Mouse (Mus musculus): ENCODE measurements around the gene Srl. TPM values are rescaled to one million over a fixed set of nuclear protein-coding genes. Genes with fewer than 3 reads are reported as not detected.

The Srl gene
- polyA plus RNA-seq, 1 experiment from 2014 or later: 112 TPM

GRCm38 (mm10) chr16:4578630-4579029 is 37.0 kb upstream of the Srl start:
- no peaks in the 10 kb centered on the region for H3K27me3 ChIP-seq (replicated peaks; ENCODE audit: control insufficient read depth, insufficient read depth, low read length)
- H3K4me3 ChIP-seq (ENCODE audit: low read depth, low read length): no peak overlapping the region
- H3K9me3 ChIP-seq (ENCODE audit: control insufficient read depth, low read length): no peaks in the 10 kb centered on the region
- DNase-seq (ENCODE audit: low spot score) (no peak), ATAC-seq (ENCODE audit: low read depth) (no peak)
- H3K27ac ChIP-seq (replicated peaks; ENCODE audit: low read depth, low read length): no peak overlapping the region
- no peaks in the 10 kb centered on the region for H3K4me1 ChIP-seq (ENCODE audit: control insufficient read depth, insufficient read depth, low read length)
- WGBS: 68% methylated on average over 7 of the region's 7 CpGs
- H3K36me3 ChIP-seq (ENCODE audit: control insufficient read depth, insufficient read depth, low read length): no peaks in the 10 kb centered on the region
- H3K4me2 ChIP-seq (ENCODE audit: low read depth, low read length): no peak overlapping the region
- no peak overlapping the region for H3K9ac ChIP-seq (ENCODE audit: low read depth, low read length)

DNA sequence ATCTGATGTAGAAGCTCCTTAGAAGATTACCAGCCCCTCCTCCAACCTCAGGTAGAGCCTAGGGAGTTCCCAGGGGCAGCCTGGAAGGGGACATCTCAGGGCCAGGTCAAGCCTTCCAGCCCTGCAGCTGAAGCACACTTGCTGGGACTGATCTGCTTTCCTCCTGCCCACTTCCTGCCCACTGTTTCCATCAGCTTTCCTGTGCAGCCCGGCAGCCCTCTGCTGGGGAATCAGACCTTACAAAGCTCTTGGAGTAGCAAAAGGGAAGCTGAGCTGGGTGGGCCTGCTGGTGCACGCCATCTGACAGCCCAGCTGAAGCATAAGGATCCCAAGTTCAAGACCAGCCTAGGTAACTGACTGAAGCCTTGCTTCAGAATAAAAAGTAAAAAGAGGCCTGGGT is 35.3 kb upstream of the Srl start:
- WGBS: 34% methylated on average over 2 of the region's 2 CpGs
- ATAC-seq (ENCODE audit: low read depth): no peak
- no peaks in the 10 kb centered on the region for H3K27me3 ChIP-seq (replicated peaks; ENCODE audit: control insufficient read depth, insufficient read depth, low read length)
- no peaks in the 10 kb centered on the region for H3K36me3 ChIP-seq (ENCODE audit: control insufficient read depth, insufficient read depth, low read length)
- no peak for DNase-seq (ENCODE audit: low spot score)
- no peak overlapping the region for H3K27ac ChIP-seq (replicated peaks; ENCODE audit: low read depth, low read length)
- H3K4me3 ChIP-seq (ENCODE audit: low read depth, low read length): no peak overlapping the region
- no peaks in the 10 kb centered on the region for H3K9me3 ChIP-seq (ENCODE audit: control insufficient read depth, low read length)
- no peaks in the 10 kb centered on the region for H3K4me1 ChIP-seq (ENCODE audit: control insufficient read depth, insufficient read depth, low read length)
- no peak overlapping the region for H3K9ac ChIP-seq (ENCODE audit: low read depth, low read length)
- no peak overlapping the region for H3K4me2 ChIP-seq (ENCODE audit: low read depth, low read length)

GRCm38 (mm10) chr16:4576038-4576437 is 34.4 kb upstream of the Srl start:
- Histone ChIP-seq H3K27ac (replicated peaks; ENCODE audit: low read depth, low read length) (no peak overlapping the region), H3K4me2 (ENCODE audit: low read depth, low read length) (no peak overlapping the region), H3K4me3 (ENCODE audit: low read depth, low read length) (no peak overlapping the region), H3K9me3 (ENCODE audit: control insufficient read depth, low read length) (no peaks in the 10 kb centered on the region), H3K27me3 (replicated peaks; ENCODE audit: control insufficient read depth, insufficient read depth, low read length) (no peaks in the 10 kb centered on the region), H3K4me1 (ENCODE audit: control insufficient read depth, insufficient read depth, low read length) (peaks cover 2% of the 10 kb centered on the region), H3K36me3 (ENCODE audit: control insufficient read depth, insufficient read depth, low read length) (no peaks in the 10 kb centered on the region), H3K9ac (ENCODE audit: low read depth, low read length) (no peak overlapping the region)
- no peak for ATAC-seq (ENCODE audit: low read depth)
- WGBS: 31% methylated on average over 2 of the region's 2 CpGs
- DNase-seq (ENCODE audit: low spot score): no peak

- no peak overlapping the region for H3K4me2 ChIP-seq (ENCODE audit: low read depth, low read length)
- H3K27me3 ChIP-seq (replicated peaks; ENCODE audit: control insufficient read depth, insufficient read depth, low read length): no peaks in the 10 kb centered on the region
- no peak overlapping the region for H3K9ac ChIP-seq (ENCODE audit: low read depth, low read length)
- DNase-seq (ENCODE audit: low spot score): peak; percentile 58
- peak; percentile 51 for ATAC-seq (ENCODE audit: low read depth)
- H3K36me3 ChIP-seq (ENCODE audit: control insufficient read depth, insufficient read depth, low read length): no peaks in the 10 kb centered on the region
- H3K4me3 ChIP-seq (ENCODE audit: low read depth, low read length): no peak overlapping the region
- no peaks in the 10 kb centered on the region for H3K9me3 ChIP-seq (ENCODE audit: control insufficient read depth, low read length)
- 36% methylated on average over 4 of the region's 4 CpGs for WGBS
- peaks cover 4% of the 10 kb centered on the region for H3K4me1 ChIP-seq (ENCODE audit: control insufficient read depth, insufficient read depth, low read length)
- H3K27ac ChIP-seq (replicated peaks; ENCODE audit: low read depth, low read length): no peak overlapping the region
Measured at GRCm38 (mm10) chr16:4570737-4571136, 29.1 kb upstream of the Srl start.

DNA sequence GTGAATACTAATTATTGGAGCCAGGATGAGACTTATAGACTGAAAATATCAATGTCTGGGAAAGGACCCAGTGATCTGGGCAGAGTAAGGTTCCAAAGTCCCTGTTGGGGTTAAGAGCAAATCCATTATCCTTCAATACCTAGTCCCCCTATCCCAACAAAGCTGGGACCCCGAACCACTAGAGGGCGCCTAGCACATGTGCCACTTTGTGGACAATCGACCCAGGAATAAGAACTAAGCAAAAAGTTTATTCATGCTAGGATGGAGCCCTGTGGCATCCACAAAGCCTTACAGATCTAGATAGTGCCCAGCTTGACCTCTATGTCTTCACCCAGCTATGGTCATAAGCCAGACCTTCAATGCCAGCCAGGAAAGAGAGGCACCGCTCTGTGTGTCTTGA is 26.3 kb upstream of the Srl start:
- 16% methylated on average over 4 of the region's 4 CpGs for WGBS
- Histone ChIP-seq H3K4me1 (ENCODE audit: control insufficient read depth, insufficient read depth, low read length) (peaks cover 4% of the 10 kb centered on the region), H3K27me3 (replicated peaks; ENCODE audit: control insufficient read depth, insufficient read depth, low read length) (no peaks in the 10 kb centered on the region), H3K27ac (replicated peaks; ENCODE audit: low read depth, low read length) (no peak overlapping the region), H3K4me3 (ENCODE audit: low read depth, low read length) (no peak overlapping the region), H3K9me3 (ENCODE audit: control insufficient read depth, low read length) (no peaks in the 10 kb centered on the region), H3K4me2 (ENCODE audit: low read depth, low read length) (no peak overlapping the region), H3K36me3 (ENCODE audit: control insufficient read depth, insufficient read depth, low read length) (no peaks in the 10 kb centered on the region), H3K9ac (ENCODE audit: low read depth, low read length) (no peak overlapping the region)
- ATAC-seq (ENCODE audit: low read depth) (peak; percentile 80), DNase-seq (ENCODE audit: low spot score) (peak; percentile 90)

GRCm38 (mm10) chr16:4560145-4560952 is 18.7 kb upstream of the Srl start:
- DNase-seq (ENCODE audit: low spot score): peak; percentile 82
- WGBS: 0% methylated on average over 32 of the region's 43 CpGs
- peak overlapping the region; percentile 81 for H3K4me3 ChIP-seq (ENCODE audit: low read depth, low read length)

GRCm38 (mm10) chr16:4559715-4560144 is 18.1 kb upstream of the Srl start, which contains the start of gene Tfap4:
TSS of gene Tfap4 (minus strand) at chr16:4559854.
- ATAC-seq (ENCODE audit: low read depth): peak; percentile 39
- no peaks in the 10 kb centered on the region for H3K36me3 ChIP-seq (ENCODE audit: control insufficient read depth, insufficient read depth, low read length)
- peak within 1 kb of the TSS; percentile 72 for H3K4me2 ChIP-seq (ENCODE audit: low read depth, low read length)
- H3K9me3 ChIP-seq (ENCODE audit: control insufficient read depth, low read length): no peaks in the 10 kb centered on the region
- H3K27me3 ChIP-seq (replicated peaks; ENCODE audit: control insufficient read depth, insufficient read depth, low read length): no peaks in the 10 kb centered on the region
- peak; percentile 97 for DNase-seq (ENCODE audit: low spot score)
- H3K4me1 ChIP-seq (ENCODE audit: control insufficient read depth, insufficient read depth, low read length): peaks cover 19% of the 10 kb centered on the region
- WGBS: under 1% methylated on average over 14 of the region's 17 CpGs
- H3K4me3 ChIP-seq (ENCODE audit: low read depth, low read length): peak within 1 kb of the TSS; percentile 81
- peak within 1 kb of the TSS; percentile 89 for H3K27ac ChIP-seq (replicated peaks; ENCODE audit: low read depth, low read length)
- peak within 1 kb of the TSS; percentile 78 for H3K9ac ChIP-seq (ENCODE audit: low read depth, low read length)

More at GRCm38 (mm10) chr16:4560145-4560952, 18.7 kb upstream of the Srl start:
- ATAC-seq (ENCODE audit: low read depth): peak; percentile 26
- Histone ChIP-seq H3K9ac (ENCODE audit: low read depth, low read length) (peak overlapping the region; percentile 78), H3K36me3 (ENCODE audit: control insufficient read depth, insufficient read depth, low read length) (no peaks in the 10 kb centered on the region), H3K27ac (replicated peaks; ENCODE audit: low read depth, low read length) (peak overlapping the region; percentile 89), H3K4me2 (ENCODE audit: low read depth, low read length) (peak overlapping the region; percentile 72), H3K27me3 (replicated peaks; ENCODE audit: control insufficient read depth, insufficient read depth, low read length) (no peaks in the 10 kb centered on the region), H3K4me1 (ENCODE audit: control insufficient read depth, insufficient read depth, low read length) (peaks cover 19% of the 10 kb centered on the region), H3K9me3 (ENCODE audit: control insufficient read depth, low read length) (no peaks in the 10 kb centered on the region)

- peak overlapping the region; percentile 78 for H3K9ac ChIP-seq (ENCODE audit: low read depth, low read length)
- no peaks in the 10 kb centered on the region for H3K27me3 ChIP-seq (replicated peaks; ENCODE audit: control insufficient read depth, insufficient read depth, low read length)
- H3K36me3 ChIP-seq (ENCODE audit: control insufficient read depth, insufficient read depth, low read length): no peaks in the 10 kb centered on the region
- peak overlapping the region; percentile 81 for H3K4me3 ChIP-seq (ENCODE audit: low read depth, low read length)
- 1% methylated on average over 21 of the region's 43 CpGs for WGBS
- peaks cover 19% of the 10 kb centered on the region for H3K4me1 ChIP-seq (ENCODE audit: control insufficient read depth, insufficient read depth, low read length)
- peak overlapping the region; percentile 72 for H3K4me2 ChIP-seq (ENCODE audit: low read depth, low read length)
- no peaks in the 10 kb centered on the region for H3K9me3 ChIP-seq (ENCODE audit: control insufficient read depth, low read length)
- H3K27ac ChIP-seq (replicated peaks; ENCODE audit: low read depth, low read length): peak overlapping the region; percentile 89
- DNase-seq (ENCODE audit: low spot score) (peak; percentile 71), ATAC-seq (ENCODE audit: low read depth) (peak; percentile 34)
Measured at GRCm38 (mm10) chr16:4558980-4559631, 17.5 kb upstream of the Srl start.
